Mouse (Mus musculus): Measurements from ENCODE around the gene Fcrl5. TPM values are rescaled to one million over a fixed set of nuclear protein-coding genes. Genes with fewer than 3 reads are reported as not detected.

The Fcrl5 gene
- total and polyA plus RNA-seq, 2 experiments, result 0.04 TPM; not detected in 1

GRCm38 (mm10) chr3:87487392-87487791 is 51.8 kb downstream of the Fcrl5 start:
- H3K79me2 ChIP-seq (ENCODE audit: control insufficient read depth, insufficient read depth, low read length), result no peaks in the 10 kb centered on the region
- no peaks in the 10 kb centered on the region for H3K27me3 ChIP-seq (ENCODE audit: control insufficient read depth, insufficient read depth, low read length)
- no peak overlapping the region for H3K27ac ChIP-seq (replicated peaks; ENCODE audit: insufficient read depth, low read depth, low read length)
- no peak overlapping the region for H3K9ac ChIP-seq (ENCODE audit: low read depth, low read length)
- WGBS, result 86% methylated on average over 4 of the region's 4 CpGs
- TF ChIP-seq CTCF (IDR thresholded peaks at IDR 0.05; ENCODE audit: low read depth, low read length), result no peak
- no peak for TF ChIP-seq POLR2A (IDR thresholded peaks at IDR 0.05; ENCODE audit: extremely low read depth, insufficient read depth, low read length)
- no peak for DNase-seq (ENCODE audit: extremely low read depth, low read depth, low spot score)
- no peaks in the 10 kb centered on the region for H3K4me1 ChIP-seq (ENCODE audit: control insufficient read depth, insufficient read depth, low read length)
- H3K36me3 ChIP-seq (ENCODE audit: control insufficient read depth, insufficient read depth, low read length), result no peaks in the 10 kb centered on the region
- H3K4me3 ChIP-seq (ENCODE audit: insufficient read depth, low read depth, low read length), result no peak overlapping the region

GRCm38 (mm10) chr3:87487911-87488310 is 52.3 kb downstream of the Fcrl5 start:
- Histone ChIP-seq H3K27ac (replicated peaks; ENCODE audit: insufficient read depth, low read depth, low read length) (no peak overlapping the region), H3K9ac (ENCODE audit: low read depth, low read length) (no peak overlapping the region), H3K79me2 (ENCODE audit: control insufficient read depth, insufficient read depth, low read length) (no peaks in the 10 kb centered on the region), H3K4me3 (ENCODE audit: insufficient read depth, low read depth, low read length) (no peak overlapping the region), H3K4me1 (ENCODE audit: control insufficient read depth, insufficient read depth, low read length) (no peaks in the 10 kb centered on the region), H3K36me3 (ENCODE audit: control insufficient read depth, insufficient read depth, low read length) (no peaks in the 10 kb centered on the region), H3K27me3 (ENCODE audit: control insufficient read depth, insufficient read depth, low read length) (no peaks in the 10 kb centered on the region)
- WGBS, result 81% methylated on average over 2 of the region's 2 CpGs
- peak; percentile 23 for DNase-seq (ENCODE audit: extremely low read depth, low read depth, low spot score)
- TF ChIP-seq CTCF (IDR thresholded peaks at IDR 0.05; ENCODE audit: low read depth, low read length), result no peak
- no peak for TF ChIP-seq POLR2A (IDR thresholded peaks at IDR 0.05; ENCODE audit: extremely low read depth, insufficient read depth, low read length)

GRCm38 (mm10) chr3:87498266-87498665 is 62.7 kb downstream of the Fcrl5 start:
- WGBS, result 80% methylated on average over 9 of the region's 9 CpGs
- DNase-seq (ENCODE audit: extremely low read depth, low read depth, low spot score), result no peak
- no peaks in the 10 kb centered on the region for H3K36me3 ChIP-seq (ENCODE audit: control insufficient read depth, insufficient read depth, low read length)
- no peak overlapping the region for H3K9ac ChIP-seq (ENCODE audit: low read depth, low read length)
- no peaks in the 10 kb centered on the region for H3K4me1 ChIP-seq (ENCODE audit: control insufficient read depth, insufficient read depth, low read length)
- no peaks in the 10 kb centered on the region; the same call in 1 of the 2 replicates for H3K27me3 ChIP-seq (ENCODE audit: control insufficient read depth, insufficient read depth, low read length)
- H3K4me3 ChIP-seq (ENCODE audit: insufficient read depth, low read depth, low read length), result no peak overlapping the region
- H3K27ac ChIP-seq (replicated peaks; ENCODE audit: insufficient read depth, low read depth, low read length), result peak overlapping the region; percentile 16; the same call in 1 of the 2 replicates
- no peak for TF ChIP-seq POLR2A (IDR thresholded peaks at IDR 0.05; ENCODE audit: extremely low read depth, insufficient read depth, low read length)
- TF ChIP-seq CTCF (IDR thresholded peaks at IDR 0.05; ENCODE audit: low read depth, low read length), result no peak
- H3K79me2 ChIP-seq (ENCODE audit: control insufficient read depth, insufficient read depth, low read length), result no peaks in the 10 kb centered on the region

GRCm38 (mm10) chr3:87499072-87499471 is 63.5 kb downstream of the Fcrl5 start:
- 15% methylated on average over 3 of the region's 3 CpGs for WGBS
- H3K27ac ChIP-seq (replicated peaks; ENCODE audit: insufficient read depth, low read depth, low read length), result no peak overlapping the region
- peak; percentile 39 for DNase-seq (ENCODE audit: extremely low read depth, low read depth, low spot score)
- H3K36me3 ChIP-seq (ENCODE audit: control insufficient read depth, insufficient read depth, low read length), result no peaks in the 10 kb centered on the region
- TF ChIP-seq POLR2A (IDR thresholded peaks at IDR 0.05; ENCODE audit: extremely low read depth, insufficient read depth, low read length), result no peak
- TF ChIP-seq CTCF (IDR thresholded peaks at IDR 0.05; ENCODE audit: low read depth, low read length), result peak; percentile 68; the same call in 1 of the 2 replicates
- no peak overlapping the region for H3K9ac ChIP-seq (ENCODE audit: low read depth, low read length)
- no peaks in the 10 kb centered on the region; the same call in 1 of the 2 replicates for H3K27me3 ChIP-seq (ENCODE audit: control insufficient read depth, insufficient read depth, low read length)
- H3K4me1 ChIP-seq (ENCODE audit: control insufficient read depth, insufficient read depth, low read length), result no peaks in the 10 kb centered on the region
- no peaks in the 10 kb centered on the region for H3K79me2 ChIP-seq (ENCODE audit: control insufficient read depth, insufficient read depth, low read length)
- no peak overlapping the region for H3K4me3 ChIP-seq (ENCODE audit: insufficient read depth, low read depth, low read length)

- TF ChIP-seq POLR2A (IDR thresholded peaks at IDR 0.05; ENCODE audit: extremely low read depth, insufficient read depth, low read length), result no peak
- no peak for TF ChIP-seq CTCF (IDR thresholded peaks at IDR 0.05; ENCODE audit: low read depth, low read length)
- H3K79me2 ChIP-seq (ENCODE audit: control insufficient read depth, insufficient read depth, low read length), result no peaks in the 10 kb centered on the region
- DNase-seq (ENCODE audit: extremely low read depth, low read depth, low spot score), result no peak
- H3K27me3 ChIP-seq (ENCODE audit: control insufficient read depth, insufficient read depth, low read length), result no peaks in the 10 kb centered on the region; the same call in 1 of the 2 replicates
- H3K9ac ChIP-seq (ENCODE audit: low read depth, low read length), result no peak overlapping the region
- no peak overlapping the region for H3K4me3 ChIP-seq (ENCODE audit: insufficient read depth, low read depth, low read length)
- no peak overlapping the region for H3K27ac ChIP-seq (replicated peaks; ENCODE audit: insufficient read depth, low read depth, low read length)
- H3K36me3 ChIP-seq (ENCODE audit: control insufficient read depth, insufficient read depth, low read length), result no peaks in the 10 kb centered on the region
- no peaks in the 10 kb centered on the region for H3K4me1 ChIP-seq (ENCODE audit: control insufficient read depth, insufficient read depth, low read length)
- 66% methylated on average over 24 of the region's 24 CpGs for WGBS
Measured at GRCm38 (mm10) chr3:87500088-87501055, 64.8 kb downstream of the Fcrl5 start.

- no peak overlapping the region for H3K27ac ChIP-seq (replicated peaks; ENCODE audit: insufficient read depth, low read depth, low read length)
- H3K79me2 ChIP-seq (ENCODE audit: control insufficient read depth, insufficient read depth, low read length), result no peaks in the 10 kb centered on the region
- no peak overlapping the region for H3K4me3 ChIP-seq (ENCODE audit: insufficient read depth, low read depth, low read length)
- no peaks in the 10 kb centered on the region for H3K36me3 ChIP-seq (ENCODE audit: control insufficient read depth, insufficient read depth, low read length)
- WGBS, result 52% methylated on average over 8 of the region's 8 CpGs
- no peak overlapping the region for H3K9ac ChIP-seq (ENCODE audit: low read depth, low read length)
- no peak for DNase-seq (ENCODE audit: extremely low read depth, low read depth, low spot score)
- no peaks in the 10 kb centered on the region; the same call in 1 of the 2 replicates for H3K27me3 ChIP-seq (ENCODE audit: control insufficient read depth, insufficient read depth, low read length)
- no peaks in the 10 kb centered on the region for H3K4me1 ChIP-seq (ENCODE audit: control insufficient read depth, insufficient read depth, low read length)
- no peak for TF ChIP-seq CTCF (IDR thresholded peaks at IDR 0.05; ENCODE audit: low read depth, low read length)
- no peak for TF ChIP-seq POLR2A (IDR thresholded peaks at IDR 0.05; ENCODE audit: extremely low read depth, insufficient read depth, low read length)
Measured at GRCm38 (mm10) chr3:87501151-87501550, 65.6 kb downstream of the Fcrl5 start.
